Mouse (Mus musculus) T-helper 17 cell (primary cell): ENCODE data around the gene Grip1.

Experiments used
- in situ Hi-C, 2 experiments: fragments of 300-600 bp; cut with MboI, MseI; formaldehyde crosslinking; loops; 1 replicate in 1 of 2; 2 replicates in 1 of 2; pipeline ENCODE4 v1.15.1; 2025; ENCODE audit warnings: high pct_unique_total_duplicates in 2 of 2

The Grip1 gene

GRCm38 (mm10) chr10:119646500-119647439 is 193.1 kb downstream of the Grip1 start:
- in situ Hi-C loops, result loop anchor here in 1 of 2 experiments (25.0 kb wide), 2 partner anchors 491 to 1091 kb away; no protein-coding TSS in a partner anchor

GRCm38 (mm10) chr10:119660677-119661353 is 207.2 kb downstream of the Grip1 start:
- in situ Hi-C loops, result no loop called here

DNA sequence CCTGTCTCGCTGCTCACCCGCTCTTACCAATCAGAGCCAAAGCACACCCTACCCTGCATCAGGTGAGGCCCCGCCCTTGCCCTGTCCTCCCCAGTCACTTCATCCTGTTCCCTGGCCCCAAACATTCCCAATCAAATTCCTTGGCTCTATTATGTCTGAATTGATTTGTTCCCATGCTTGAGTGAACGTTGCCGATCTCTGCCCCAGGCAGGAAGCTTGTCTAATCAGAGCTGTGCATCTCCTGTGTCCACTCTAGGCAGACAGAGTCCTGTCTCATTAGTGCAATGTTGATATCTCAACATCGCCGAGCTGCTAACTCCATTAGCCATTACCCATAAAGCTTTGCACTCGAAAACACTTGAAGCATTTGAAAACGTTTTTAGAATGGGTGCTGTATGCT is 210.0 kb downstream of the Grip1 start:
- in situ Hi-C loops, result no loop called here

DNA sequence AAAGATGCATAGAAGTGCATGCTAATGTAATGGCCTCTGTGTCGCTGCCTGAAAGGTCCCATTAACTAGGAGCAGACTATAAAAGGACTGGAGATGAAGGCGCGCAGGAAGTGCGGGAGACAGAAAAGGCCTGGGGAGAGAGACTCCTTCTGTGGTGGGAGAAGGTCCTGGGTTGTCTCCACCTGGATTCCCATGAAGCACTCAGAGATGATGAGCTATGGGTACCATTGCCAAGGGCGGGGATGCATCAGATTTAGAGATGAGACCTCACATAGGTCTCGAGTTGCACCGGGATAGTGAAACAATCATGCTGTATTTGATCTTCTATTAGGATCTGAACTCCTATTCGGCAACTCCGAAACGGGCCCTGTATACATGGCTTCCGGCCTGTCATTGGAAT is 212.8 kb downstream of the Grip1 start:
- in situ Hi-C loops, result no loop called here

DNA sequence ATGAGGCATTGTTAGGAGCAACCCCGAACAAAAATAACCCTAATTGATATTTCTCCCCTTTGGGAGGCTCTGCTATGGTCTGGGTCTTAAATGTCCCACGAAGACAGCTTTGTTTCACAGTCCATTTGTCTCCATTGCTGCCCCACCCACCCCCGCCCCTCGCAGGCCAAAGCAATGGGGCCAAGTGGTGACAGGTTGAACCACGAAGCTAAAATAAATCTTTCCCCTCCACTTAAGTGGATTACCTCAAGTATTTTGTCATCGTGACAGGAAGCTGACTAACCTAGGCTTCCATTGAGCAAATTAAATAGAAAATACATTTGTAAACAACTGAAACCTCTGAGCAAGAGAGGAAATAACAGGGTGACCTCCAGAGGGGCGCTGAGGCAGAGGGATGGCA is 216.8 kb downstream of the Grip1 start:
- in situ Hi-C loops, result no loop called here

DNA sequence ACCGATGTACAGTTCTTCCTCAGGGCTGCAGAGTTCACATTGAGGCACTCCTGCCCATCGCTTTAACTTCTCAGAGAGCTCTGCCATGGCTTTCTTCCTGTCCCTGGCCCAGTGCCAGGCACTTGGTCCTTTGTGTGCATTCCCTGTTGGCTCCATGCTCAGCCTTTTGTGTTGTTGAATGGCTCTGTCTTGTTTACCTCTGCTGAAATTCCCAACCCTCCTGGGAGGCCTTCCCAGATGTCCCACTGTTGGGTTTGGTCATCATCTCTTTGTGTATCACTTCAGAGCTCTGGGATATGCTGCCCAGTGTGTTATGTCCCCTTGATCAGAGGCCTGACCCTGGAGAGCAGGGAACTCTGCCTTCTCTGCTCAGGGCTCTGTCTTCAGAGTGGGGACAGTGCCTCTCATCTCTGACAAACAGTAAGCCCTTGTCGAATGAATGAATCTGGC is 230.8 kb downstream of the Grip1 start:
- in situ Hi-C loops, result no loop called here

GRCm38 (mm10) chr10:119691358-119692083 is 237.9 kb downstream of the Grip1 start:
- in situ Hi-C loops, result no loop called here

DNA sequence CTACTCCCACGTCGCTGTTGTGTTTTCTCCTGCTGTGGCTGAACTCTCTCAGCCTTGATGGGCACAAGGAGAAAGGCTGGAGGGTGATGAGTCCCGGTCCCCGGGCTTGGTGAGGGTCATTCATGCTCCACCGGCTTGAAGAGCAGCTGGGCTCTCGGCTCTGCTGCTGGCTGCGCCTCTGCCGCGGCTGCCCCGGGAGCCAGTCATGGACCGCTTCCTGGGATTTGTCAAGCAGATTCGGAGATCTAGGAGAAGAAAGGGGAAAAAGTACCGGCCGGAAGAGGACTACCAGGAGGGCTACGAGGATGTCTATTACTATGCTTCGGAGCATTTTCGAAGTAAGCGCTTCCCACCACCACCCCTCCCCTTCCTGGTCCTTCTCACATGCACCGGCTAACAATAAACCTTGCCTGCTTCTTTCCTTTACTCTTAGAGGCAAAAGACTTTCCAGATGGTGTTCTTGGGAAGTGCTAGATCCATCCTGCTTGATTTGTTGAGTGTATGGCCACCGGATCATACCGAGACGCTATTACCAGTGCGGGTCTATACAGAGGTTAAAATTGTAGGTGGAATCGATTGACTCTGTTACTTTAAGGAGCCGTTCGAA is 238.8 kb downstream of the Grip1 start:
- in situ Hi-C loops, result no loop called here

DNA sequence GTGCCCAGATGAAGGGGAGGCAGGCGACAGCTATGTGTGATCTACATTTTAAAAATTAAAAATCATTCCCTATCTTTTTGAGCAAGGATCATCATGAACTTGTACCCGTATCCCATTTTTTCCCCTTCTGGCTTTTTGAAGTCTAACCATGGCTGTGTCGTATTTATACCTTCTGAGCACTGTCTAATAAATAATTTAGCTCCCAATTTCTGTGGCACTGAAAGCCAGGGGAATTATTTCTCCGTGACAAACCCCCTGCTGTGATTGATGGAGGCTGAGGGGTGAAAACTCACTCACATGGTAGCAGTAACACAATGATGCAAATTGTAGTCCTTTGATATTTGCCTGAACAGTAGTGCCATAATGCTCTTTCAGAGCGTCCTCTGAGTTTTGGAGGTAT is 239.8 kb downstream of the Grip1 start:
- in situ Hi-C loops, result no loop called here

DNA sequence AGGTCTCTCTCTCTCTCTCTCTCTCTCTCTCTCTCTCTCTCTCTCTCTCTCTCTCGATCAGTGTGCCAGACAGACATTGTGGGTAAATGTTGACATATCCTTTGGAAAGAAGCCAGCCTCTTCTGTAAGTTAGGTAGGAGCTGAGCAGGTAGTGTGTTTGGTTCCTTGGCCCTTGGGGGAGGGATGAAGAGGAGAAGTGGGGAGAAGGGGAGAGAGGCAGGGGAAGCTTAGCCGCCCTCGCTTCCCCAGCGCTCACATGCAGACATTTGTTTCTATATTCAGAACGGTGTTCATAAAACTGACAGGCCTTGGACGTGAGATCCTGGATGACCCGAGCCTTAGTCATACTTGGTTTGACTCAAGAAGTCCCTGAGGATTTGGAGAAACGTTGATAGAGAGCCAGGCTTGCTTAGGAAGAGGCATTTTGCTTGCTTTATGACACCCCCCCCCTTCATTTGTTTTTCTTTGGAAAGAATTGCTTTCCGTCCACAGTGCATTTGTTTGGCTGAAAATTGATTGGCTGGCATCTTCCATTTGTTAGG is 243.7 kb downstream of the Grip1 start:
- in situ Hi-C loops, result no loop called here

DNA sequence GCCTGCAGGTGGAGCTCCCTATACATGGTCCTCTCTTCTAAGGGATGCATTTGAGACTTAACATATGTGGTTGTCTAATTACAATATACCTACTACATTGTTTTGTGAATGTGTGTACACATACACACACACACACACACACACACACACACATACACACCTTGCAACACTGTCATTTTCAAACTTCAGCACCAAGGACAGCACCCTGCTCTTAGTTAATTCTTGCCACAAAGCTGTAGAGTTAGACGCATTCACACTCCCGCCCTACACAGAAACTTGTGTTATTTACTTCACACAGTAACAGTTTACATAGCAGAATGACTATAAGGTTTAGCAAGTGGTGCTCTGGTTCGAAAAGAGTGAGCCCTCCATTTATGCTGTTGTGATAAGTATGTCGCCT is 251.7 kb downstream of the Grip1 start:
- in situ Hi-C loops, result no loop called here

DNA sequence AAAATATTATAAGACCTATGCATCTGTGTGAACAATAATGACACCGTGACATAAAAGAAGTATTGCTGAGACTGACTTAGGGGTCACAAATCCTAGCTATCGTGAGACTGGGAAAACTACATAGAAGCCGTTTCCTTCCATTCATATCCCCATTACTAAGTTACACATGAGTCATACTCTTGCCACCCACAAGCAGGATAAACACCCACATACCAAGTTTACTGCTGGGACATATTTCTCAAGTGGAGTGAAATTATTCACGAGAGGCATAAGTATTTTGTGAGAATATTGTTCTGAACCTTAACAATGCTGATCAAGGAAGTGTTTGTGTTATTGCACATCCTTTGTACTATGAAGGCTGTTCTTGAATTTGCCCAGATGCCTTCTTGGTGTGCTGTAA is 252.7 kb downstream of the Grip1 start:
- in situ Hi-C loops, result no loop called here

DNA sequence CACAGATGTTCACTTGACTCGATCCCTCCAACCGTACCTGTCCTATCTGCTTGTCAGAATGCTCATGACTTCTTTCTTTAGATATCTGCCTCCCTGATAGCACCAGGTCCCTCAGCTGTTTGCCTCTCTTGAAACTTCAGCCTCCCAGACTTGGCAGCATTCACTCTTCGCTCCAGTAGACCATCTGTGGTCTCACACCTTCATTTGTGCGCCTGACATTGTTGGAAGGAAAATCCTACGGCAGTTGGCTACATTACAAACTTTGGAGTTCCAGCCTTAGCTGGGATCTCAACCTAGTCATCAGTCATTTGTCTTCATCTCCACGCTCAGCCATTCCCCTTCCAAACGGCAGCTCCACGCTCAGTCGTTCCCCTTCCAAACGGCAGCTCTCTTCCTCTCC is 253.4 kb downstream of the Grip1 start:
- in situ Hi-C loops, result no loop called here

DNA sequence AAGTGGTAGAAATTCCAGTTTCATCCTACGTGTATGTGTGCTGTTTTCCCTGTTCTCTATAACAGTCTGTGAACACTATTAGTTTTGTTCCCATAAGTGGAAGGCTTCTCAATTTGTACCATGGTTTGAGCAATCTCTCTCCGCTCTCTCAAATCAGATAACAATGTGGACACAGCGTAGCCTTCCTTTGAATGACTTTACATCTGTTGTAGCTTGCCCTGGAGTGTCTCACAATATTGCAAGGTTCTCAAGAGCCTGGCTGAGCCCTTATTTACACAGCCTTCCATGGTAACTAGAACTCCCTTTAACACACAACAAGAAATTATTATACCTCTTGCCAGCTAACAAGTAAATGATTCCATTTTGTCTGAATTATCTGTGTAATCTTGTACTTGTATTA is 268.3 kb downstream of the Grip1 start:
- in situ Hi-C loops, result no loop called here

- in situ Hi-C loops, result no loop called here
These were observed 268.8 kb downstream of the Grip1 start for GRCm38 (mm10) chr10:119722471-119722870.

- in situ Hi-C loops, result no loop called here
These were observed 270.0 kb downstream of the Grip1 start for GRCm38 (mm10) chr10:119723671-119724070.

GRCm38 (mm10) chr10:119725363-119725762 is 271.7 kb downstream of the Grip1 start:
- in situ Hi-C loops, result no loop called here

DNA sequence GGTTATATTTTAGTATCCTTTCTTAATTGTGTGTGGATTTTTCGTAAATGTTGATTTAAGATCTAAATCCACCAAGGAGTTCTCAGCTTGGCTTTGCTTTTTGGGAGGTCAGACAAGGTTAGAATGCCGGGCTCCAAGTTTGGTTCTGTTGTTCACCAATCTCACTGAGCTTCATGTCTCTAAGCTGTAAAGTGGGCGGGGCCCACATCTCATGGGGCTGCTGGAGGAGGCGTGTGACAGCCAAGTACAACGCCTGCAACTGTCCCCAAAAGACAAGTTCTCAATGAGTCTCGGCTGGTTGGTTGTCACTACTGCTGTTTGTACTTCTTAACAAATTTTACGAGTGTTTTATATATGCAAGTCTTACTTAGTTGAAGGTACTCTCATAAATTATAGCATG is 272.3 kb downstream of the Grip1 start:
- in situ Hi-C loops, result no loop called here

GRCm38 (mm10) chr10:119726921-119727320 is 273.3 kb downstream of the Grip1 start:
- in situ Hi-C loops, result no loop called here

DNA sequence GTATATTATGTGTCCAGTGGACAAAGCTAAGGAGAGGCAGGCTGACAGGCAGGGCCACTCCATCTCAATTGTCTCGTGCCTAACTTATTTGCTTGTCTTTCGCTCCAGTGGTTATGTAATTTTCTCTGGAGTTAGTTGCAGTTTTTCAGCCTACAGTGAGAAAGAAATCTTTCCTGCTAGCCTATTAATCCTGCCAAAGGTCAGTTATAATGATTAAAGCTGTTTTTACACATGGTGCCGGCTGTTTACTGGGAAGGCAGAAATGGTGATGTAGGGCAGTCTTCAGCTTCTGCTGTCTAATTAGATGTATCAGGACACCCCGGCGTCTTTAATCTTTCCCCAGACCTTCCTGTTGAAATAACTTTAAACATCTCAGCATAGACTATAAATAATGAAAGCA is 276.6 kb downstream of the Grip1 start:
- in situ Hi-C loops, result no loop called here
